Mouse (Mus musculus) B cell, adult 2 months (primary cell): ENCODE measurements around the gene Akt1.

ENCODE experiments used
- DNase-seq, 2 experiments: peaks; one replicate each; pipeline ENCODE4 v3.0.0; 2022

Gene Akt1

GRCm38 (mm10) chr12:112625700-112626099 lies 49.0 kb downstream of the Akt1 start:
- DNase-seq: no peak

DNA sequence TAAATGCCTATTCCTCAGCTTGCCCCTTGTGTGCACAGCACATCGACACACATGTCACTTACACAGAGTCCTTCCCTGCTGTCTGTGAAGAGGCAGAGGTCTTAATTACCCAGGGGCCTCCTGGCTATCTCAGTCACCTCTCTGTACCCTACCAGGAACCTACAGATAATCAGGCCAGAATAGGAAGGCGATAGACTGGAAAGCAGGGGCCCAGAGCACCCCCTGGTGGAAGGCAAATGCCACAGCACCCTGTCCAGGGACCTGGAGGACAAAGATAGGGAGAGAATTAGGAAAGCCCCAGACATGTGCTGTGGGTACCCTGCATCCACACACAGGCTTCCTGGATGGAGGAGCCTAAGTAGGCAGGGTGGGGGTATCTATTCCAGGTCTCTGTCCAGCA lies 50.9 kb downstream of the Akt1 start:
- DNase-seq: peak; percentile 83 to 84

- DNase-seq: no peak
These were observed 52.8 kb downstream of the Akt1 start for GRCm38 (mm10) chr12:112621900-112622299.

DNA sequence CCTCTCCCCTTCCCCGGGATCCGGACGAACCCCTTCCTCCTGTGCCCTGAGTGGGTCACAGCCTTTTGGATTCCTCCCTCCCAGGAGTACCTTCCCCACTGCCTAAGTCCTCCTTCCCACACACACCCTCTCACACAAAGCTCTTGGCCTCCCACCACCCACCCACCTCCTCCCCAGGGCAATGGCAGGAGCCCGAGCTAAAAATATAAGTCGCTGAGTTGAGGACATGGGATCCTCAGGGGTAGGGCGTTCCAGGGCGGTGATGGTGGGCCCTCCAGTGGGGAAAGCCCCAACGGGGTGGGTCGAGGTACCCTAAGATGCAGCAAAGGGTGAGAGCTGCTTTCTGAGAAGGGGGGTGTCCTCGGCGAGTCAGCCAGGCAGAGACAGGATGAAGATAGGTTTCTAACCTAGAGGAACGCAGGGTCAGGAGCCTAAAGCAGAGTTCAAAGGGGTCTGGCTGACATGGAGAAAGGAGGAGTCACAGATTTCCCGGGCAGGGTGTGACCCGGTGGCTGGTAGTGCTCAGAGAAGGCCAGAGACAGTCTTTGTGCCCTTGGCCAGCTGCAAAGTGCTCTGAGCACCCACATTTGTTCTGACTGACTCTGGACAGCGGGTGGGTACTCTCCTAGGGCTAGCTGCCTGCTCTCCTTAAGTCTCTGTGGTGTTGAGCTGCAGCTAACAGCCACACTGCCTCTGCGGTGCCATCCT lies 54.2 kb downstream of the Akt1 start:
- DNase-seq: peak; percentile 26 to 34

- peak; percentile 64 to 67 for DNase-seq
These were observed 54.9 kb downstream of the Akt1 start, which contains the start of gene Adssl1 for GRCm38 (mm10) chr12:112619686-112620353. Adssl1 (plus strand) TSS chr12:112620045.

DNA sequence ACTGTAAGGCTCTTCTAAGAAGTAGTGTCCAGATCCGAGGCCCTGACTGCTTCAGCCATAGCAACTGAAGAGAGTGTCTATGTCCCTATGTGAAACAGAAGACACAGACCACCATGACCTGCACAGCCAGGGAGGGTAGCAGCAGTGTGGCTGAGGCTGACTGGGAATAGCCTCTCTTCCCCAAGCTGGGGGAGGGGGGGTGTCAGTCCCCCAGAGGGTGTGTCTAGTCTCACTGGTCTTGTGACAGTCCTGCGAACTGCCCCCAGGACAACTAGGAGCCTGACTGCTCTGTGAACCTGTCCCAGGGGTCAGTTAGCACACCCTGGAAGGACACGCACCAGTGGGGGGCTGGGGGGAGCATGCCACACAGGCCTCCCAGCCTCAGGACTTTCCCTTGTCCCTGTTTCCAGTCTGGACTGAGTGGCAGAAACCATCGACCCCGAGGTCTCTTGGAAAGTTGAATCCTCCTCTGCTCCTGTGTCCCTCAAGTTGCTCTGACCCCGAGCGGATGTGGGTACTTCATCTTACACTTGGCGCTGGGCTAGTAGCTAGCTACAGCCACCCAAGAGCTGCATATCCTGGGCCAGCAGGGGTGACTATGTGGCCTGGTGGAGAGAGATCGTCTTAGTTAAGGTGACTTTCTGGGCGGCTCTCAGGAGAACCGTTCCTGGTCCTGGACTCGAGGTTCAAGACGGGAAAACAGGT lies 55.6 kb downstream of the Akt1 start:
- peak; percentile 54 to 55 for DNase-seq

DNA sequence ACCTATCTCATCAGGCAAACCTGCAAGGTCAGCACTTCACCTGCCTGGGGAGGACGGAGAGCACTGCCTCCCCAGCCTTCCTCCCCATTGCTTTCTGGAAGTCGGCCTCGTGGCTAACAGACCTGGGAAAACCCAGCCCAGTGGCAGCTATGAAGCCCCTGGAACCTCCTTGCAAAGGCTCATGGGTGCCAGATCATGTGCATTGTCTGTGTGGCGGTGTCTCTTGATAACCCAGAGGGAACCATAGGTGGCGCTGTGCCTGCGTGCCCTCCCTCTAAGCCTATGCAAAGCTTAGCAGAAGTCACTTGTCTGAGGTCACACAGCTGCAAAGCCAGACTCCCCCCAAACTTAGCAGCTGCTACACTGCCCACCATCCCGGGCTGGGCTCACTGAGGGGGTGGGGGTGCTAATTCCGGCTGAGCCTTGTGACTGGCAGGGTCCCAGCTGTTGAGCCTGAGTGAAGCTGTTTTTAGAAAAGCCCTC lies 56.7 kb downstream of the Akt1 start:
- peak; percentile 88 to 91 for DNase-seq

- DNase-seq: peak; percentile 69 to 73
These were observed 57.5 kb downstream of the Akt1 start for GRCm38 (mm10) chr12:112617184-112617583.

GRCm38 (mm10) chr12:112616668-112617067 lies 58.0 kb downstream of the Akt1 start:
- peak in 1 of 2 experiments; percentile 36 for DNase-seq

- DNase-seq: no peak
These were observed 65.7 kb downstream of the Akt1 start for GRCm38 (mm10) chr12:112609031-112609430.

DNA sequence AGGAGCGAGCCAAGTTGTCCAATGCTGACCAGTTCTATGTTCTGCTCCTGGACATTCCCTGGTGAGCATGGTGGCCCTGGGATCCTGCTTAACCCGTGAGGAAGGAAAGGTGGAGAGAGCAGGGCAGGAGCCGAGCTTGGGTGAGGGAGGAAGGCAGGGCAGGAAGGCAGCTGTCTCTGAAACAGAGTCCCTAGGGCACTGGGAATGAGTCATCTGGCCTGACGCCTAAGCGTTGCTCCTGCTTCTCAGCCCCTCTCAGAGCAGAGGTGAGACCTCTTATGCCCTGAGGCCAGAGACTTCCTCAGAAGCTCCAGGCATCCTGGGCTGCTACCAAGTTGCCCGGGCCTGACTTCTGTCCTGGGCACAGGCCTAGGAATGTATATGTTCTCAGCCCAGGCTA lies 67.7 kb downstream of the Akt1 start:
- no peak for DNase-seq

DNA sequence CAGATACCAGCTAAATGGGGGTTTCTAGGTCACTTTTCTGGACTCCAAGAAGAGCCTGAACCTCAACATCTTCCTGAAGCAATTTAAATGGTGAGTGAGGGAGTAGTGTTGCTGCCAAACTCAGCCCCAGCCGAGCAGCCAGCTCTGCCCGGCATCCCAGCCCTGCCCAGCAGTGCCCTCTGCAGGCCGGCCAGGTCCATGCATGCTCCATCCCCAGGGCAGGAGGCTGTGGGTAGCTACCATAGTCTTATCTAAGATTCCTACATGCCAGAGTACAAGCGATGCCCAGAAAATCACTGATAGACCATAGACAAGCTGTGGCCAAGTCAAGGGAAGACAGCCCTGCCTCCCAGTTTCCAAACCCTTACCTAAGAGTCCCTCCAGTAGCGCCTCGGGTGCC lies 68.9 kb downstream of the Akt1 start:
- DNase-seq: peak; percentile 87

DNA sequence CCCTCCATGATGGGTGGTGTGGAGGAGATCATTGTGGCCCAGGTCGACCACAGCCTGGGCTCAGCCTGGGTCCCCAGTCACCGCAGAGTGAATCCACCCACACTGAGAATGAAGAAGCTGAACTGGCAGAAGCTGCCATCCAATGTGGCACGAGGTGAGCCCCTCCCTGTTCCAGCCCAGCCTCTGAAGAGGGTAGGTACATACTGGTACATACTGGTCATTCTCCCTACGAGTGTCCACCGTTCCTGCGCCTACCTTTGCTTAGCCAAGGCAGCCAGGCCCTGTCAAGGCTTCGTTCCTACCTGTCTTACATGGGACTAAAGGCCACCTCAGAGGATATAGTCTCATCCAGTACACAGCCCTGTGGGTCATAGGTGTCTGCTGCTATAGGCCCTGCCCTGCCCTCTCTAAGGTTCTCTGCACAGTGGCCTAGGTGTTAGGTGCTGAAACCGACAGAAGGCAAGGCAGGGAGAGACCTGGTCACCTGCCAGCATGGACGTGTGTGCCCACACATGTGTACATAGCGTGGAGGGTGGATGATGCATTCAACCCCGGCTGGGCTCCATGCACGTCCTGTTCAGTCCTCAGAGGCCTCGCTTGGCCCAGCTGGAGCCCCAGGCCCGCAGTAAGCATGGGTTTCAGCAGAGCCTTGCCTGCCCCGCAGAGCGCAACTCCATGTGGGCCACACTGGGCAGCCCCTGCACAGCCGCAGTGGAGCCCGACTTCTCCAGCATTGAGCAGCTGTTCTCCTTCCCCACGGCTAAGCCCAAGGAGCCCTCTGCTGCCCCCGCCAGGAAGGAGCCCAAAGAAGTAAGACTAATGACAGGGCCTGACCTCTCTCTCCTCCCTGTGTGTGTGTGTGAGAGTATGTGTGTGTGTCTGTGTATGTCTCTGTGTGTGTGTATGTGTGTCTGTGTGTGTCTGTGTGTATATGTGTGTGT lies 69.7 kb downstream of the Akt1 start:
- DNase-seq: no peak

DNA sequence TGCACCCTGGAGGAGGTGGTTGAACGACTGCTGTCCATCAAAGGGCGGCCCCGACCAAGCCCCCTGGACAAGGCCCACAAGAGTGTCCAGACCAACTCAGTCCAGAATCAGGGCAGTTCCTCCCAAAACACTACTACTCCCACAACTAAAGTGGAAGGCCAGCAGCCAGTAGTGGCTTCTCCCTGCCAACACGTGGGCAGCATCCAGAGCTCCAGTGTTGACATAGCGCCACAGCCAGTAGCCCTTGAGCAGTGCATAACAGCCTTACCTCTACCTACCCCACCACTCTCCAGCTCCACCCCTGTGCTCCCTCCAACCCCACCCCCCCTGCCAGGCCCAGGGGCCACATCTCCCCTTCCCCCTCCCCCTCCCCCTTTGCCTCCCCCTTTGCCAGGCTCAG lies 70.7 kb downstream of the Akt1 start:
- DNase-seq: no peak
